In genomic region chr13:46798156-46798555, GRCm38 (mm10) we compare ENCODE assay signal across 8 mouse cellular contexts.
A peak's percentile ranks its signal among the peaks of the same experiment; 100 is the strongest.
DNase-seq lines count a peak whose midpoint lies in the region; TF ChIP-seq lines count a peak whose summit lies in the region.

No protein-coding gene starts in this region.

- H3K27ac ChIP-seq in layer of hippocampus, adult 2 months, result no peak overlapping the region
- H3K27ac ChIP-seq in ES-E14 (ENCODE audit: insufficient read depth, low read depth, low read length, poor library complexity, severe bottlenecking), result no peak overlapping the region
- no peak overlapping the region for H3K27ac ChIP-seq in bone marrow, adult 2 months (ENCODE audit: control insufficient read depth, insufficient read depth, low read depth, low read length, poor library complexity)
- no peak overlapping the region for H3K27ac ChIP-seq in embryonic fibroblast, embryonic 13.5 days (ENCODE audit: insufficient read depth, low read length)

- no peak for TF ChIP-seq POLR2A in bone marrow, adult 2 months (IDR thresholded peaks at IDR 0.05; ENCODE audit: borderline replicate concordance, control insufficient read depth, low read depth, low read length)
- no peak for TF ChIP-seq POLR2A in embryonic fibroblast, embryonic 13.5 days (IDR thresholded peaks at IDR 0.05; ENCODE audit: low read depth, low read length)

- H3K4me3 ChIP-seq in layer of hippocampus, adult 2 months, result no peak overlapping the region
- H3K4me3 ChIP-seq in ES-E14 (ENCODE audit: insufficient read depth in 1 of 2, low read depth in 1 of 2, low read length in 2 of 2, poor library complexity in 1 of 2, severe bottlenecking in 1 of 2), result no peak overlapping the region
- no peak overlapping the region for H3K4me3 ChIP-seq in bone marrow, adult 2 months (replicated peaks; ENCODE audit: control insufficient read depth, low read depth, low read length)
- no peak overlapping the region for H3K4me3 ChIP-seq in embryonic fibroblast, embryonic 13.5 days (ENCODE audit: insufficient read depth, low read length)

- peak; percentile 32 to 71 for DNase-seq in layer of hippocampus, adult 2 months (ENCODE audit: low spot score in 2 of 2)
- DNase-seq in layer of hippocampus, adult 11-12 months (ENCODE audit: low spot score), result no peak
- DNase-seq in ES-E14 (ENCODE audit: low read depth, low spot score), result peak; percentile 38
- DNase-seq in left cerebral cortex, postnatal 14 days (ENCODE audit: low spot score in 2 of 2), result peak; percentile 64
- peak; percentile 80 for DNase-seq in retina, embryonic 14.5 days (ENCODE audit: low spot score)
- no peak for DNase-seq in ovary, adult 18-20 months (ENCODE audit: low spot score)

- no peak overlapping the region for H3K9ac ChIP-seq in ES-E14 (ENCODE audit: insufficient read depth, low read depth, low read length, poor library complexity, severe bottlenecking)

- peak; percentile 82 for TF ChIP-seq CTCF in layer of hippocampus, adult 2 months (conservative IDR thresholded peaks at IDR 0.05)
- TF ChIP-seq CTCF in bone marrow, adult 2 months (IDR thresholded peaks at IDR 0.05; ENCODE audit: control insufficient read depth, insufficient read depth, low read length), result peak; percentile 91
- peak; percentile 76 for TF ChIP-seq CTCF in embryonic fibroblast, embryonic 13.5 days (IDR thresholded peaks at IDR 0.05; ENCODE audit: borderline replicate concordance, insufficient read depth, low read length)

- H3K9me3 ChIP-seq in ES-E14 (ENCODE audit: control insufficient read depth, insufficient read depth, low read depth, low read length), result no peaks in the 10 kb centered on the region

- 48% methylated on average over 4 of the region's 4 CpGs for WGBS in bone marrow, adult 2 months

- in situ Hi-C loops in ES-E14 (cut with MboI; ENCODE audit: low sequenced_read_pairs in 2 of 2, unreplicated experiment in 2 of 2), result no loop called here

- intact Hi-C loops in left cerebral cortex, postnatal 14 days (cut with DNase I), result loop anchor here (2.0 to 5.0 kb wide), 2 partner anchors 71 to 487 kb away; partner anchors contain the start of gene Nup153

- H3K4me1 ChIP-seq in ES-E14 (ENCODE audit: control insufficient read depth in 2 of 2, insufficient read depth in 2 of 2, low read length in 2 of 2, poor library complexity in 1 of 2), result no peaks in the 10 kb centered on the region
- no peaks in the 10 kb centered on the region; the same call in 1 of the 2 replicates for H3K4me1 ChIP-seq in bone marrow, adult 2 months (ENCODE audit: control insufficient read depth, insufficient read depth, low read length)
- no peaks in the 10 kb centered on the region for H3K4me1 ChIP-seq in embryonic fibroblast, embryonic 13.5 days (ENCODE audit: control insufficient read depth, insufficient read depth, low read length)

- peaks cover 4% of the 10 kb centered on the region; the same call in 1 of the 2 replicates for H3K36me3 ChIP-seq in ES-E14 (ENCODE audit: control insufficient read depth, insufficient read depth, low read length, poor library complexity, severe bottlenecking)

TF ChIP-seq in ES-E14, 5 proteins besides CTCF, POLR2A, EP300 and RAD21:
- TF ChIP-seq CHD2 (IDR thresholded peaks at IDR 0.05; ENCODE audit: low read depth, low read length) (no peak), ZC3H11A (IDR thresholded peaks at IDR 0.05; ENCODE audit: borderline replicate concordance, low read depth, low read length) (no peak), MAFK (IDR thresholded peaks at IDR 0.05; ENCODE audit: insufficient read depth, low read depth, low read length) (no peak), ZNF384 (IDR thresholded peaks at IDR 0.05; ENCODE audit: low read depth, low read length) (no peak), HCFC1 (IDR thresholded peaks at IDR 0.05; ENCODE audit: borderline replicate concordance, insufficient read depth, low read length) (no peak)

Comparison
In these comparisons a context has a peak if more than half of its experiments do, and no peak if none do; other contexts are left out.
1. DNase-seq: peak in layer of hippocampus, adult 2 months (2 of 2), ES-E14 (single experiment), left cerebral cortex, postnatal 14 days (2 of 2) and retina, embryonic 14.5 days (single experiment); none in layer of hippocampus, adult 11-12 months (single experiment) and ovary, adult 18-20 months (single experiment).
2. Peak in every context shown above with its lines, with median percentiles within 50 percentile points of each other: CTCF ChIP-seq.